Mouse (Mus musculus): ENCODE results near the gene Gm20708.

- no peak for TF ChIP-seq POLR2AphosphoS2 (IDR thresholded peaks at IDR 0.05; ENCODE audit: insufficient read length, low read depth)
- TF ChIP-seq POLR2A (IDR thresholded peaks at IDR 0.05; ENCODE audit: insufficient read length, low read depth) = no peak
- no peak for TF ChIP-seq TCF12 (IDR thresholded peaks at IDR 0.05; ENCODE audit: insufficient read depth, poor library complexity, severe bottlenecking)
- no peak for TF ChIP-seq E2F4 (IDR thresholded peaks at IDR 0.05; ENCODE audit: insufficient read depth)
- TF ChIP-seq MAX (IDR thresholded peaks at IDR 0.05; ENCODE audit: low read depth) = no peak
- TF ChIP-seq USF1 (IDR thresholded peaks at IDR 0.05; ENCODE audit: low read depth) = no peak
- TF ChIP-seq CEBPB (IDR thresholded peaks at IDR 0.05; ENCODE audit: insufficient read depth, poor library complexity, severe bottlenecking) = no peak
- TF ChIP-seq MYOD1 (IDR thresholded peaks at IDR 0.05; ENCODE audit: control insufficient read depth in 1 of 3, insufficient read length in 2 of 3, low read depth in 2 of 3) = no peak
- TF ChIP-seq SRF (IDR thresholded peaks at IDR 0.05; ENCODE audit: control insufficient read depth, insufficient read length, low read depth) = no peak
Measured at GRCm38 (mm10) chr11:117790286-117790685, 19.2 kb upstream of the Gm20708 start.
